Mouse (Mus musculus): ENCODE measurements around the gene Dupd1. TPM values are rescaled to one million over a fixed set of nuclear protein-coding genes. Genes with fewer than 3 reads are reported as not detected.
"Not testable (repeated sequence)": the region's sequence is repeated elsewhere in the genome, so short reads cannot be mapped to it uniquely, and the experiment has no call there.

The Dupd1 gene
- total RNA-seq, 2 experiments from 2014 or later = not detected

- DNase-seq = peak; percentile 32
- intact Hi-C loops (cut with DNase I) = no loop called here
These were observed 34.7 kb downstream of the Dupd1 start for GRCm38 (mm10) chr14:21679631-21680201.

- DNase-seq = peak; percentile 61
- intact Hi-C loops (cut with DNase I) = no loop called here
These were observed 35.7 kb downstream of the Dupd1 start for GRCm38 (mm10) chr14:21678509-21679285.

- intact Hi-C loops (cut with DNase I) = no loop called here
These were observed 38.2 kb downstream of the Dupd1 start for GRCm38 (mm10) chr14:21676223-21676622.

GRCm38 (mm10) chr14:21674471-21674870 lies 39.9 kb downstream of the Dupd1 start:
- intact Hi-C loops (cut with DNase I) = loop anchor here (5.0 kb wide), 1 partner anchor 63 kb away; no protein-coding TSS in a partner anchor

More at GRCm38 (mm10) chr14:21676223-21676622, 38.2 kb downstream of the Dupd1 start:
- DNase-seq = no peak

GRCm38 (mm10) chr14:21673100-21673499 lies 41.3 kb downstream of the Dupd1 start:
- DNase-seq = no peak
- intact Hi-C loops (cut with DNase I) = loop anchor here (5.0 kb wide), 1 partner anchor 64 kb away; no protein-coding TSS in a partner anchor

More at GRCm38 (mm10) chr14:21674471-21674870, 39.9 kb downstream of the Dupd1 start:
- DNase-seq = peak; percentile 25

- DNase-seq = not testable (repeated sequence)
- intact Hi-C loops (cut with DNase I) = loop anchor here (5.0 kb wide), 1 partner anchor 67 kb away; no protein-coding TSS in a partner anchor
These were observed 43.9 kb downstream of the Dupd1 start for GRCm38 (mm10) chr14:21670422-21671006.

GRCm38 (mm10) chr14:21669633-21670421 lies 44.5 kb downstream of the Dupd1 start:
- intact Hi-C loops (cut with DNase I) = loop anchor here (5.0 to 10.0 kb wide), 3 partner anchors 67 to 535 kb away; no protein-coding TSS in a partner anchor
- DNase-seq = peak; percentile 58

GRCm38 (mm10) chr14:21669218-21669617 lies 45.2 kb downstream of the Dupd1 start:
- peak; percentile 41 for DNase-seq
- intact Hi-C loops (cut with DNase I) = loop anchor here (10.0 kb wide), 2 partner anchors 164 to 534 kb away; no protein-coding TSS in a partner anchor

- intact Hi-C loops (cut with DNase I) = loop anchor here (10.0 kb wide), 2 partner anchors 158 to 528 kb away; no protein-coding TSS in a partner anchor
- DNase-seq = no peak
These were observed 51.8 kb downstream of the Dupd1 start for GRCm38 (mm10) chr14:21662465-21663142.

GRCm38 (mm10) chr14:21659652-21660051 lies 54.7 kb downstream of the Dupd1 start:
- intact Hi-C loops (cut with DNase I) = loop anchor here (10.0 kb wide), 2 partner anchors 155 to 525 kb away; no protein-coding TSS in a partner anchor
- DNase-seq = peak; percentile 70

- intact Hi-C loops (cut with DNase I) = no loop called here
- no peak for DNase-seq
These were observed 55.2 kb downstream of the Dupd1 start for GRCm38 (mm10) chr14:21659155-21659554.

- intact Hi-C loops (cut with DNase I) = no loop called here
- DNase-seq = no peak
These were observed 60.6 kb downstream of the Dupd1 start for GRCm38 (mm10) chr14:21653813-21654212.

GRCm38 (mm10) chr14:21640806-21641435 lies 73.5 kb downstream of the Dupd1 start:
- intact Hi-C loops (cut with DNase I) = no loop called here
- DNase-seq = no peak

GRCm38 (mm10) chr14:21636548-21636947 lies 77.8 kb downstream of the Dupd1 start:
- no peak for DNase-seq

GRCm38 (mm10) chr14:21631665-21632200 lies 82.6 kb downstream of the Dupd1 start:
- DNase-seq = no peak
- intact Hi-C loops (cut with DNase I) = no loop called here

More at GRCm38 (mm10) chr14:21636548-21636947, 77.8 kb downstream of the Dupd1 start:
- intact Hi-C loops (cut with DNase I) = no loop called here

All from left cerebral cortex, postnatal 4 days (tissue).